Mouse (Mus musculus): Measurements from ENCODE around the gene 2210016F16Rik. TPM values are rescaled to one million over a fixed set of nuclear protein-coding genes. Genes with fewer than 3 reads are reported as not detected.
"Not testable (repeated sequence)": the region's sequence is repeated elsewhere in the genome, so short reads cannot be mapped to it uniquely, and the experiment has no call there.

The 2210016F16Rik gene
- polyA plus RNA-seq, 1 experiment, result 25.2 TPM

DNA sequence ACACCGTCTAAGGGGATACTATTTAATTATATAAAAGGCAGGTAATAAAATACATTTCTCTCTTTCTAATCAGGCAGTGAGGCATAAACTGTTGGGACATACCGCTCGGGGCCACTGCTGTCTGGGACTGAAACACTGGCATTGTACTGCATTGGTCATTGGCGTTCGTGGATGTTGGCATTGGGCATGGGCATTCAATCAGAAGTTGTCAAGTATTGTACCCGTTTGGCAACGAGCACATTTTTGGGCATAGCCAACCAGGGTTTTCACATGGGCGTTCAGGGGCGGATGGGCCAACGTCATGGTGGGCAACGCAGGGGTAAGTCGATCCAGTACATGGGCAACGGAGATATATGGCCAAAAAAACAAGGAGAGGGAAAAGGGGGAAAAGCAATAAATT lies 12.6 kb upstream of the 2210016F16Rik start:
- Histone ChIP-seq H3K27me3 (replicated peaks; ENCODE audit: control insufficient read depth, insufficient read depth, low read length) (no peaks in the 10 kb centered on the region), H3K4me1 (ENCODE audit: control insufficient read depth, insufficient read depth, low read length) (no peaks in the 10 kb centered on the region; the same call in 1 of the 2 replicates), H3K36me3 (ENCODE audit: control insufficient read depth, insufficient read depth, low read length) (peaks cover 14% of the 10 kb centered on the region), H3K27ac (ENCODE audit: insufficient read depth, low read depth, low read length) (no peak overlapping the region), H3K4me3 (ENCODE audit: insufficient read depth, low read depth, low read length) (no peak overlapping the region)
- 67% methylated on average over 13 of the region's 13 CpGs for WGBS
- no peak for DNase-seq
- no peak for TF ChIP-seq CTCF (conservative IDR thresholded peaks at IDR 0.05; ENCODE audit: insufficient read depth, insufficient read length, low read depth, low read length)
- TF ChIP-seq POLR2A (IDR thresholded peaks at IDR 0.05; ENCODE audit: low read depth, low read length), result no peak

DNA sequence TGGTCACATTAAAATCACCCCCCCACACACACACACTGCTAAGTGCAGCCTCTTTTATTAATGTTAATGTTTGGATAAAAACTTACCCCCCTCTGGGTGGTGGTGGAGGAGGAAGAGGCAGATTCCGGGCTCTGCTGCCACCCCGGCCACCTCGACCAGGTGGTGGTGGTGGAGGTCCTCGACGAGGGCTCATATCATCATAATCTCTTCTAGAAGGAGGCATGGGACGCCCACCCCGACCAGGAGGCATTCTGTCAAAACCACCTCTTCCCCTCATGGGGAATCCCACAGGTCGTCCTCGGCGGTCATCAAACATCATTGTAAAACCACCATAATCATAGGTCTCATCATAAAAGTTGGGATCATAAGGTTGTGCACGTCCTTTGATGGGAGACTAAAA lies 9.4 kb upstream of the 2210016F16Rik start:
- H3K4me1 ChIP-seq (ENCODE audit: control insufficient read depth, insufficient read depth, low read length); H3K4me3 ChIP-seq (ENCODE audit: insufficient read depth, low read depth, low read length); H3K27ac ChIP-seq (ENCODE audit: insufficient read depth, low read depth, low read length); H3K27me3 ChIP-seq (replicated peaks; ENCODE audit: control insufficient read depth, insufficient read depth, low read length); DNase-seq: not testable (repeated sequence)
- H3K36me3 ChIP-seq (ENCODE audit: control insufficient read depth, insufficient read depth, low read length), result peaks cover 18% of the 10 kb centered on the region
- 72% methylated on average over 11 of the region's 11 CpGs for WGBS

DNA sequence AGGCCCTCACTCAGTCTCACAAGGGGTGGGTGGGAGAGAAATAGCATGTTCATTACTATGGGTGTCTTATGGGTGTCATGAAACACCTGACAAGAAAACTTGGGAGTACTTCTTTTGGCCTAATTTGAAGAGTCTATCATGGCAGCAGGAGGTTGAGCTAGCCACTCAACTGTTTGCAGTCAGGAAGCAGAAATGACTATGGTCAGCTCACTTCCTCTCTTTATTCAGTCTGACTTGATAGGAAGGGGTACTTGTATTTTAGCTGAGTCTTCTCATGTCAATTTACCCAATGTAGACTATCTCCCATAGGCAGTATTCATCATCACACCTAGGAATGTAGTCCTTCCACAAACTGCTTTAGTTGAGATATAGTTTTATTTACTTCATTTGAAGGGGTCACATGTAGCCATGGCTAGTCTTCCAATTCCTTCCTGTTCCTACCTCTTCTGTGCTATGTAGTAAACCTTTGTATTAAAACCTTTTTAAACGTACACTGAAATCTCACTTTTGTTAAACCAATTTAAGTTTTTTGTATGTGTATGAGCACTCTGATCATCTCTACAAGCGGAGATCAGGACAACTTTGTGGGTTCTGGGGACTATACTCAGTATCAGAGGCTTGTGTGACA lies 4.4 kb upstream of the 2210016F16Rik start:
- no peak for DNase-seq
- peaks cover 4% of the 10 kb centered on the region; the same call in 1 of the 2 replicates for H3K4me1 ChIP-seq (ENCODE audit: control insufficient read depth, insufficient read depth, low read length)
- no peak for TF ChIP-seq POLR2A (IDR thresholded peaks at IDR 0.05; ENCODE audit: low read depth, low read length)
- no peak for TF ChIP-seq CTCF (conservative IDR thresholded peaks at IDR 0.05; ENCODE audit: insufficient read depth, insufficient read length, low read depth, low read length)
- no peak overlapping the region for H3K4me3 ChIP-seq (ENCODE audit: insufficient read depth, low read depth, low read length)
- 83% methylated on average over 2 of the region's 2 CpGs for WGBS
- H3K36me3 ChIP-seq (ENCODE audit: control insufficient read depth, insufficient read depth, low read length), result peaks cover 7% of the 10 kb centered on the region
- no peaks in the 10 kb centered on the region for H3K27me3 ChIP-seq (replicated peaks; ENCODE audit: control insufficient read depth, insufficient read depth, low read length)
- no peak overlapping the region for H3K27ac ChIP-seq (ENCODE audit: insufficient read depth, low read depth, low read length)

DNA sequence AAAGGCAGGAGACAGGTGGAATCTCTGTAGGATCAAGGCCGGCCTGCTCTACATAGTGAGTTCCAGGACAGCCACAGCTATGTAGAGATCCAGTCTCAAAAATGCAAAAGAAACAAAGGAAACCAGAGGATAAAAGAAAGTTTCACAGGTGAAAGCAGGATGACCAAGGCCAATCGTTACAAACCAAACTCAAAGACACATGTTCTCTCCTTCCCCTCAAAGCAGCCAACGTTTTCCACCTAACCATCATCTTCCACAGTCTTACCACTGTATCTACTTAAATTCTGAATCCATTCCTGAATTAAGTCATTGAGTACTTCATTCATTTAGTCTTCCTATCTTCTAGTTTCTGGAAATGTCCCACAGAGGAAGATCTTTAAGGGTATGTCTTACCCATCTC lies 3.4 kb upstream of the 2210016F16Rik start:
- no peak overlapping the region for H3K4me3 ChIP-seq (ENCODE audit: insufficient read depth, low read depth, low read length)
- H3K27ac ChIP-seq (ENCODE audit: insufficient read depth, low read depth, low read length), result no peak overlapping the region
- H3K27me3 ChIP-seq (replicated peaks; ENCODE audit: control insufficient read depth, insufficient read depth, low read length), result no peaks in the 10 kb centered on the region
- DNase-seq, result no peak
- H3K36me3 ChIP-seq (ENCODE audit: control insufficient read depth, insufficient read depth, low read length), result peaks cover 7% of the 10 kb centered on the region
- WGBS, result 36% methylated on average over 3 of the region's 3 CpGs
- TF ChIP-seq POLR2A (IDR thresholded peaks at IDR 0.05; ENCODE audit: low read depth, low read length) (no peak), CTCF (conservative IDR thresholded peaks at IDR 0.05; ENCODE audit: insufficient read depth, insufficient read length, low read depth, low read length) (no peak)
- H3K4me1 ChIP-seq (ENCODE audit: control insufficient read depth, insufficient read depth, low read length), result peaks cover 9% of the 10 kb centered on the region; the same call in 1 of the 2 replicates

DNA sequence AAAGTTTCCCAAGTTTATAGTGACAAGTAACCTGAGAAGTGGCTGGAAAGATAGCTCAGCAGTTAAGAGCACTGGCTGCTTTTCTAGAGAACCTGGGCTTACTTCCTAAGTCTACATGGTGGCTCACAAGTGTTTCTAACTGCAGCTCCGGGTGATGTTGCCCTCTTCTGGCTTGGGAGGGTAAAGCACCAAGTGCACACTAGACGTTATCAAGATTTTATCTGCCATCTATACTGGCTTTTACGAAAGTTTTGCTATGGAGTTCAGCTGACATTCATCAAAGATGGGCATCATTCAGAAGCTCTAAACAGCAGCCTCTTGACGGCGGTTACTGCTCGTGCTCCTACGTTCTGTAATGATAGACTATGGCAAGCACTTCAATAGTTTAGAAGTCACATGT lies 2.9 kb upstream of the 2210016F16Rik start:
- peaks cover 7% of the 10 kb centered on the region for H3K36me3 ChIP-seq (ENCODE audit: control insufficient read depth, insufficient read depth, low read length)
- no peak overlapping the region for H3K27ac ChIP-seq (ENCODE audit: insufficient read depth, low read depth, low read length)
- peak; percentile 77 for DNase-seq
- no peak overlapping the region for H3K4me3 ChIP-seq (ENCODE audit: insufficient read depth, low read depth, low read length)
- WGBS, result 9% methylated on average over 7 of the region's 7 CpGs
- peaks cover 9% of the 10 kb centered on the region; the same call in 1 of the 2 replicates for H3K4me1 ChIP-seq (ENCODE audit: control insufficient read depth, insufficient read depth, low read length)
- peak; percentile 83 for TF ChIP-seq CTCF (conservative IDR thresholded peaks at IDR 0.05; ENCODE audit: insufficient read depth, insufficient read length, low read depth, low read length)
- no peak for TF ChIP-seq POLR2A (IDR thresholded peaks at IDR 0.05; ENCODE audit: low read depth, low read length)
- no peaks in the 10 kb centered on the region for H3K27me3 ChIP-seq (replicated peaks; ENCODE audit: control insufficient read depth, insufficient read depth, low read length)

DNA sequence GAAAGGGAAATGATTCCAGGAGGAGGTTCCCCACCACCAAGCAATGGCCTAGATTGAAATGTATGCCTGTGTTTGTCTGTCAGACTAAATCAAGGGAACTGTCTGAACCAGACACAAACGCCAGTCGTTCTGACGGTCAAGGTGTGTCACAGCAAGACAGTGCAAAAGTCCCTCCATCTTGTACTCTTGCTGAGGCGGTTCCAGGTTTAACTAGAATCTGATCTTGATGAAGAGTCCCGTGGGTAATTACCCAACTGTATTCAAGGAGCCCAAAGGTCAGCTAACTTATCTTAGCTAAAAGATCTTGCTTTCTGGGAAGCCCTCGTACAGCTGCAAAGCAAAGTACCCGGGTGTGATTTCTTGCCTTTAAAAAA lies 509 bp upstream of the 2210016F16Rik start:
- no peak overlapping the region for H3K27ac ChIP-seq (ENCODE audit: insufficient read depth, low read depth, low read length)
- peak overlapping the region; percentile 65 for H3K4me3 ChIP-seq (ENCODE audit: insufficient read depth, low read depth, low read length)
- no peak for TF ChIP-seq CTCF (conservative IDR thresholded peaks at IDR 0.05; ENCODE audit: insufficient read depth, insufficient read length, low read depth, low read length)
- no peak for TF ChIP-seq POLR2A (IDR thresholded peaks at IDR 0.05; ENCODE audit: low read depth, low read length)
- DNase-seq, result no peak
- peaks cover 8% of the 10 kb centered on the region for H3K36me3 ChIP-seq (ENCODE audit: control insufficient read depth, insufficient read depth, low read length)
- H3K4me1 ChIP-seq (ENCODE audit: control insufficient read depth, insufficient read depth, low read length), result peaks cover 9% of the 10 kb centered on the region; the same call in 1 of the 2 replicates
- 62% methylated on average over 7 of the region's 7 CpGs for WGBS
- no peaks in the 10 kb centered on the region for H3K27me3 ChIP-seq (replicated peaks; ENCODE audit: control insufficient read depth, insufficient read depth, low read length)

DNA sequence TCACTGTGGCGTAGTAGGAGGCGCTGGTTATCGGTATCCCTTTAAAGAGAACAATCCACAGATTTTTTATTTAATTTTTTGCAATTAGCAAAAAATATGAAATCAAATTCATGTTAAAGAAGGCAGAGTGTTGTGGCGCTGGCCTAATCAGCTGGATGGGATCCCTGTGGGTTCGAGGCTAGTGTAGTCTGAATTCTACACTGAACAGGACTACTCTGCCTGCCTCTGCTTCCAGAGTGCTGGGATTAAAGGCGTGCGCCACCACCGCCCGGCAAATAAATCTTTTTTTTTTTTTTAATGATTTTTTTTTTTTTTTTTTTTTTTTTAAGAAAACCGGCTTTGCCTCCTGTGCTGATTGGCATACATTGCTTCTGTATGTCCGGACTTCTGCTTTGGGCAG lies 654 bp downstream of the 2210016F16Rik start:
- no peaks in the 10 kb centered on the region for H3K27me3 ChIP-seq (replicated peaks; ENCODE audit: control insufficient read depth, insufficient read depth, low read length)
- no peak for DNase-seq

More for the DNA sequence above, 654 bp downstream of the 2210016F16Rik start:
- Histone ChIP-seq H3K36me3 (ENCODE audit: control insufficient read depth, insufficient read depth, low read length) (peaks cover 9% of the 10 kb centered on the region), H3K4me3 (ENCODE audit: insufficient read depth, low read depth, low read length) (peak overlapping the region; percentile 65), H3K4me1 (ENCODE audit: control insufficient read depth, insufficient read depth, low read length) (peaks cover 9% of the 10 kb centered on the region; the same call in 1 of the 2 replicates), H3K27ac (ENCODE audit: insufficient read depth, low read depth, low read length) (no peak overlapping the region)
- WGBS, result 39% methylated on average over 11 of the region's 11 CpGs
- TF ChIP-seq POLR2A (IDR thresholded peaks at IDR 0.05; ENCODE audit: low read depth, low read length) (no peak), CTCF (conservative IDR thresholded peaks at IDR 0.05; ENCODE audit: insufficient read depth, insufficient read length, low read depth, low read length) (no peak)

All from kidney, adult 2 months (tissue).